Mouse (Mus musculus): ENCODE measurements at regions not wholly inside any gene's neighbourhood (a gene's known extent, or its start where the extent isn't known, plus 50 kb on each side); places are given as distances from the start of the nearest gene placed in this dataset.

GRCm38 (mm10) chr13:83394773-83395172 lies 109.1 kb upstream of the Mef2c start:
- TF ChIP-seq GATA1 (IDR thresholded peaks at IDR 0.05; ENCODE audit: low read length) = no peak

- TF ChIP-seq GATA1 (IDR thresholded peaks at IDR 0.05; ENCODE audit: low read length) = no peak
These were observed 104.5 kb upstream of the Mef2c start for GRCm38 (mm10) chr13:83399381-83399780.

- no peak for TF ChIP-seq GATA1 (IDR thresholded peaks at IDR 0.05; ENCODE audit: low read length)
These were observed 64.0 kb upstream of the Mef2c start for GRCm38 (mm10) chr13:83439619-83440436.

GRCm38 (mm10) chr13:83444277-83444676 lies 59.6 kb upstream of the Mef2c start:
- no peak for TF ChIP-seq GATA1 (IDR thresholded peaks at IDR 0.05; ENCODE audit: low read length)

DNA sequence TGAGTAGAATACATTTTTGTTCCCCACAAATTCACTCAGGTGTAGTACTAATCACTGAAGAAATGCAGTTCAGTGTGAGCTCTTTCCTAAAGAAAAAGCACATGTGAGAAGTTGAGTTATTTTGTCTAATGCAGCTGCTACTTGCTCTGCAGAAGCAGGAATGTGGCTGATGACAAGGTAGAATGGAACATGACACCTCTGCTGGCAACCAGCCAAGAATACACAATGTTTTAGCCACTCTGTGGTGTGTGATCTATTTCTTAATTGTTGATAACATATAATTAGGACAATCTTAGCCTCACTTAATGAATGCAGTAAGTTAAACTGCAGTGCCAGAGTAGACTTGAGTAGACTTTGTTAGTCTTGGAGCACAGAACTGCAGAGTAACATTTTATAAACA lies 53.0 kb upstream of the Mef2c start:
- no peak for TF ChIP-seq GATA1 (IDR thresholded peaks at IDR 0.05; ENCODE audit: low read length)

- TF ChIP-seq GATA1 (IDR thresholded peaks at IDR 0.05; ENCODE audit: low read length) = no peak
These were observed 50.8 kb upstream of the Mef2c start for GRCm38 (mm10) chr13:83452987-83453386.
